Mouse (Mus musculus) liver, postnatal 0 days (tissue): ENCODE results near the gene Dgke. TPM values are rescaled to one million over a fixed set of nuclear protein-coding genes. Genes with fewer than 3 reads are reported as not detected.

Experiments used
- ATAC-seq: fragments of 200-750 bp; cut with Nextera tagmentation; 2 replicates; pipeline ENCODE4 v1.8.0; 2017; ENCODE audit warnings: mild to moderate bottlenecking, moderate library complexity
- DNase-seq: peaks from one replicate; pipeline ENCODE4 v3.0.0-alpha.2; 2016
- H3K27ac ChIP-seq: fragments of 300-500 bp; sonication (generic); 2 replicates; pipeline ENCODE4 v1.5.1; 2014; ENCODE audit warnings: antibody characterized with exemption, moderate library complexity, mild to moderate bottlenecking, low read depth
- H3K27me3 ChIP-seq: fragments of 300-500 bp; sonication (generic); 2 replicates; pipeline ENCODE4 v1.6.1; 2014; ENCODE audit warnings: low read length, control low read depth, mixed read lengths; ENCODE audit not compliant: insufficient read depth
- H3K36me3 ChIP-seq: fragments of 300-500 bp; sonication (generic); replicated peaks from 2 replicates; pipeline ENCODE4 v1.6.1; 2014; ENCODE audit warnings: mild to moderate bottlenecking, control low read depth, low read length, moderate library complexity, mixed read lengths; ENCODE audit not compliant: insufficient read depth
- H3K4me1 ChIP-seq: fragments of 300-500 bp; sonication (generic); 2 replicates; pipeline ENCODE4 v1.6.1; 2014; ENCODE audit warnings: antibody characterized with exemption, mild to moderate bottlenecking, control low read depth; ENCODE audit not compliant: insufficient read depth
- H3K4me2 ChIP-seq: fragments of 300-500 bp; sonication (generic); 2 replicates; pipeline ENCODE4 v1.6.1; 2014; ENCODE audit warnings: low read depth, mild to moderate bottlenecking, low read length, moderate library complexity, mixed read lengths
- H3K4me3 ChIP-seq: fragments of 300-500 bp; sonication (generic); 2 replicates; pipeline ENCODE4 v1.5.1; 2014; ENCODE audit warnings: low read depth, low read length
- H3K9ac ChIP-seq: fragments of 300-500 bp; sonication (generic); replicated peaks from 2 replicates; pipeline ENCODE4 v1.6.1; 2014; ENCODE audit warnings: mild to moderate bottlenecking, moderate library complexity
- H3K9me3 ChIP-seq: fragments of 300-500 bp; sonication (generic); 2 replicates; pipeline ENCODE4 v1.6.1; 2016; ENCODE audit warnings: mild to moderate bottlenecking, control low read depth, low read length, mixed read lengths
- CTCF ChIP-seq: sonication (generic); IDR thresholded peaks from 2 replicates; pipeline ENCODE4 v1.5.1; 2016; ENCODE audit warnings: antibody characterized with exemption, low read depth
- EP300 ChIP-seq: IDR thresholded peaks from 2 replicates; pipeline ENCODE4 v1.6.1; 2016; ENCODE audit warnings: antibody characterized with exemption, low read depth, mild to moderate bottlenecking
- WGBS: fragments of 180-500 bp; shearing (Covaris S2); extraction: QIAGEN DNeasy Blood & Tissue Kit; methylation state at CpG from one replicate; pipeline ENCODE4 v1.1.7; 2014; ENCODE audit not compliant: insufficient replicate concordance; 5-methylcytosine and 5-hydroxymethylcytosine counted together
- polyA plus RNA-seq: library from polyadenylated mRNA; unstranded; fragments of >200 nt; fragmentation: Nextera tagmentation; extraction: Ambion mirVana; gene quantifications from 2 replicates; pipeline ENCODE4 v1.2.1, GENCODE M21; 2015

The Dgke gene
- polyA plus RNA-seq, 1 experiment from 2014 or later, result 0.60 TPM

GRCm38 (mm10) chr11:89039325-89039724, 27.3 kb downstream of the Dgke start:
- peaks cover 14% of the 10 kb centered on the region for H3K36me3 ChIP-seq
- ATAC-seq (peak; percentile 60; the same call in 1 of the 2 replicates), DNase-seq (peak; percentile 80)
- no peaks in the 10 kb centered on the region for H3K27me3 ChIP-seq
- H3K4me1 ChIP-seq, result no peaks in the 10 kb centered on the region
- TF ChIP-seq CTCF (peak; percentile 98), EP300 (no peak)
- WGBS, result 24% methylated on average over 3 of the region's 3 CpGs
- H3K4me3 ChIP-seq, result no peak overlapping the region
- H3K9ac ChIP-seq, result no peak overlapping the region
- H3K27ac ChIP-seq, result no peak overlapping the region
- H3K4me2 ChIP-seq, result no peak overlapping the region
- H3K9me3 ChIP-seq, result no peaks in the 10 kb centered on the region

GRCm38 (mm10) chr11:89038496-89038895, 28.2 kb downstream of the Dgke start:
- Histone ChIP-seq H3K36me3 (peaks cover 11% of the 10 kb centered on the region), H3K4me2 (no peak overlapping the region), H3K9me3 (no peaks in the 10 kb centered on the region), H3K27me3 (no peaks in the 10 kb centered on the region), H3K9ac (no peak overlapping the region), H3K4me1 (no peaks in the 10 kb centered on the region), H3K27ac (no peak overlapping the region), H3K4me3 (no peak overlapping the region)
- TF ChIP-seq EP300 (no peak), CTCF (no peak)
- DNase-seq (no peak), ATAC-seq (no peak)
- 85% methylated on average over 6 of the region's 6 CpGs for WGBS

- no peak for TF ChIP-seq CTCF
- peak; percentile 61 for TF ChIP-seq EP300
- Histone ChIP-seq H3K9me3 (no peaks in the 10 kb centered on the region), H3K27me3 (no peaks in the 10 kb centered on the region), H3K4me3 (no peak overlapping the region), H3K4me2 (no peak overlapping the region), H3K9ac (no peak overlapping the region), H3K4me1 (no peaks in the 10 kb centered on the region), H3K36me3 (peaks cover 11% of the 10 kb centered on the region), H3K27ac (no peak overlapping the region)
- DNase-seq (no peak), ATAC-seq (peak; percentile 60)
- WGBS, result 65% methylated on average over 3 of the region's 3 CpGs
Observed at GRCm38 (mm10) chr11:89035552-89035951, 31.1 kb downstream of the Dgke start.

- H3K4me2 ChIP-seq, result no peak overlapping the region
- H3K9ac ChIP-seq, result no peak overlapping the region
- no peaks in the 10 kb centered on the region for H3K4me1 ChIP-seq
- H3K4me3 ChIP-seq, result no peak overlapping the region
- no peak for DNase-seq
- no peak overlapping the region for H3K27ac ChIP-seq
- TF ChIP-seq EP300 (no peak), CTCF (peak; percentile 49)
- no peak for ATAC-seq
- H3K27me3 ChIP-seq, result no peaks in the 10 kb centered on the region
- no peaks in the 10 kb centered on the region for H3K9me3 ChIP-seq
- peaks cover 3% of the 10 kb centered on the region; the same call in 1 of the 2 replicates for H3K36me3 ChIP-seq
Observed at GRCm38 (mm10) chr11:89034592-89034991, 32.1 kb downstream of the Dgke start.

GRCm38 (mm10) chr11:89031189-89031588, 35.5 kb downstream of the Dgke start:
- H3K36me3 ChIP-seq, result no peaks in the 10 kb centered on the region
- H3K9ac ChIP-seq, result no peak overlapping the region
- H3K27ac ChIP-seq, result no peak overlapping the region
- no peak for DNase-seq
- no peaks in the 10 kb centered on the region for H3K9me3 ChIP-seq
- H3K4me3 ChIP-seq, result no peak overlapping the region
- TF ChIP-seq EP300 (no peak), CTCF (no peak)
- no peak for ATAC-seq
- H3K4me2 ChIP-seq, result no peak overlapping the region
- peaks cover 17% of the 10 kb centered on the region for H3K4me1 ChIP-seq
- no peaks in the 10 kb centered on the region for H3K27me3 ChIP-seq
- WGBS, result 65% methylated on average over 1 of the region's 1 CpGs

GRCm38 (mm10) chr11:89030552-89030951, 36.1 kb downstream of the Dgke start:
- no peak for DNase-seq
- whole genome bisulfite sequencing, result 85% methylated on average over 6 of the region's 6 CpGs
- H3K9me3 ChIP-seq, result no peaks in the 10 kb centered on the region
- TF ChIP-seq EP300 (no peak), CTCF (no peak)
- peaks cover 23% of the 10 kb centered on the region for H3K4me1 ChIP-seq
- no peaks in the 10 kb centered on the region for H3K36me3 ChIP-seq
- H3K27ac ChIP-seq, result no peak overlapping the region
- no peak for ATAC-seq
- no peak overlapping the region for H3K4me3 ChIP-seq
- no peak overlapping the region for H3K4me2 ChIP-seq
- no peak overlapping the region for H3K9ac ChIP-seq
- H3K27me3 ChIP-seq, result no peaks in the 10 kb centered on the region

- Histone ChIP-seq H3K27ac (peak overlapping the region; percentile 85), H3K36me3 (no peaks in the 10 kb centered on the region), H3K4me1 (peaks cover 31% of the 10 kb centered on the region), H3K9ac (no peak overlapping the region), H3K4me2 (peak overlapping the region; percentile 47), H3K4me3 (no peak overlapping the region), H3K9me3 (no peaks in the 10 kb centered on the region), H3K27me3 (no peaks in the 10 kb centered on the region)
- TF ChIP-seq EP300 (peak; percentile 93), CTCF (no peak)
- DNase-seq (peak; percentile 77), ATAC-seq (peak; percentile 64)
- WGBS, result 12% methylated on average over 10 of the region's 10 CpGs
Observed at GRCm38 (mm10) chr11:89028871-89029405, 37.7 kb downstream of the Dgke start.
